Mouse (Mus musculus): Measurements from ENCODE around the gene Rtraf. TPM values are rescaled to one million over a fixed set of nuclear protein-coding genes. Genes with fewer than 3 reads are reported as not detected.

Gene Rtraf
- polyA plus RNA-seq (2012; rRNA removed): 133 and 157 TPM in 2 replicates

DNA sequence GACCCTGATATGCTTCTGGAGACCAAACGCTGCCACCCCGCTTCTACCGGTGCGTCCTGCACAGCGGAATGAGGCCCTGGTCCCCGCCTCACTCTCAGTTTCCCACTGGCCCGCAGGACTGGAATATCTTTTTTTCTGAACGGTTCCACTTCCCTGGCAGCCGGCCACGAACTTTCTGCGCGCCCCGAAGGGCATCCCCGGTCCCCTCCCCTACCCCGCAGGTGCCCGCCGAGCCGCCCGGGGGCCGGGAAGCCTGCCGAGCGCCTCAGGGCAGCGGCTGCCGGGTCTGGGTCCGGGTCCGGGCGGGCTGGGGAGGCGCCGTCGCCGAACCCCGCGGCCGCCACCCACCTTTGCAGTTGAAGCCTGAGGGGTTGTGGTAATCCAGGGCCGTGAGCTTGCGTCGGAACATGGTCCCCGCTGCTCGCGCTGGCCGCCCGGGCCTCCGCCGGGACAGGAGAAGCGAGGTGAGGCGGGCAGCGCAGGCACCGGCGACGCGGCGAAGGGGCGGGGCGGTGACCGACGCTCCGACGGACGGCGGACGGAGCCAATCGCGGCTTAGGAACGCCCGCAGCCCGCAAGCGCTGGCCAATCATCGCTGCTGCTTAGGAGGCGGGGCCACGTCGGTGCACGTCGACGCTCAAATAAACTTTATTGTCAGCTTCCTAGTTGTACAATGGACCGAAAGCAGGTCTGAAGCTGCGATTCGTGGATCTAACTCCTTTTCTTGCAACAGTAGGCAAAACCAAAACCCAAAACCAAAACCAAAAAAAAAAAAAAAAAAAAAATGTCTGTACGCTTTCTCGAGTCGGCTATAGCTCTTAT lies at the start of gene Rtraf:
Gene Rtraf (minus strand): TSS at position 504 of the 822 bp plus-strand sequence.

Other genes starting within 250 kb of the Rtraf start
- 16.1 and 20.3 TPM in 2 replicates for gene Gm2237, start 238.7 kb downstream of the Rtraf start, polyA plus RNA-seq (2012; rRNA removed)
- gene Gm5458, start 221.2 kb downstream of the Rtraf start, polyA plus RNA-seq (2012; rRNA removed): not detected in 2 replicates
- 24.5 and 45.1 TPM in 2 replicates for gene Nid2, start 72.6 kb downstream of the Rtraf start, polyA plus RNA-seq (2012; rRNA removed)
- gene Gng2, start 153.8 kb upstream of the Rtraf start, polyA plus RNA-seq (2012; rRNA removed): 313 and 353 TPM in 2 replicates

Measured in central nervous system, embryonic 14 days (tissue).